Mouse (Mus musculus) bone marrow macrophage, adult 2 months (primary cell): ENCODE data around the gene Snx1. TPM values are rescaled to one million over a fixed set of nuclear protein-coding genes. Genes with fewer than 3 reads are reported as not detected.

Experiments used
- H3K27ac ChIP-seq: 2 replicates; pipeline ENCODE4 v1.5.1; 2012; ENCODE audit warnings: low read depth, low read length; ENCODE audit not compliant: insufficient read depth
- H3K4me1 ChIP-seq: 2 replicates; pipeline ENCODE4 v1.6.1; 2012; ENCODE audit warnings: low read length; ENCODE audit not compliant: control insufficient read depth, insufficient read depth
- H3K4me3 ChIP-seq: 2 replicates; pipeline ENCODE4 v1.5.1; 2012; ENCODE audit warnings: mild to moderate bottlenecking, low read length, moderate library complexity; ENCODE audit not compliant: insufficient read depth
- CTCF ChIP-seq: IDR thresholded peaks from 2 replicates; pipeline ENCODE4 v1.5.1; 2012; ENCODE audit warnings: low read depth, mild to moderate bottlenecking, low read length, moderate library complexity
- POLR2A ChIP-seq: IDR thresholded peaks from 2 replicates; pipeline ENCODE4 v1.6.1; 2012; ENCODE audit warnings: mild to moderate bottlenecking, low read depth, low read length, borderline replicate concordance
- polyA plus RNA-seq: library from polyadenylated mRNA; stranded (reverse); fragments of >200 nt; gene quantifications from 2 replicates; pipeline ENCODE4 v1.2.4, GENCODE M21; 2012; ENCODE audit not compliant: missing spikeins, insufficient read depth, insufficient read length

Snx1 gene
- 117 and 141 TPM in 2 replicates for polyA plus RNA-seq

GRCm38 (mm10) chr9:66126456-66127192 lies at the start of gene Snx1, which contains the start of gene Ciao2a:
Gene Snx1, minus strand, starts transcription at chr9:66126587.
Gene Ciao2a, plus strand, starts transcription at chr9:66126611.
- peak within 1 kb of the TSS; percentile 83 for H3K27ac ChIP-seq

GRCm38 (mm10) chr9:66174985-66175384 lies 48.6 kb upstream of the Snx1 start:
- H3K27ac ChIP-seq: no peak overlapping the region
- no peak for TF ChIP-seq CTCF
- no peak for TF ChIP-seq POLR2A
- no peaks in the 10 kb centered on the region for H3K4me1 ChIP-seq
- no peak overlapping the region for H3K4me3 ChIP-seq

More at GRCm38 (mm10) chr9:66126456-66127192, at the start of gene Snx1, which contains the start of gene Ciao2a:
- Histone ChIP-seq H3K4me1 (peaks cover 37% of the 10 kb centered on the region), H3K4me3 (peak within 1 kb of the TSS; percentile 69)
- TF ChIP-seq POLR2A: no peak
- no peak for TF ChIP-seq CTCF

GRCm38 (mm10) chr9:66173316-66173855 lies 47.0 kb upstream of the Snx1 start:
- no peak overlapping the region for H3K27ac ChIP-seq
- TF ChIP-seq CTCF (no peak), POLR2A (no peak)

GRCm38 (mm10) chr9:66171275-66171921 lies 45.0 kb upstream of the Snx1 start:
- Histone ChIP-seq H3K27ac (no peak overlapping the region), H3K4me1 (no peaks in the 10 kb centered on the region), H3K4me3 (no peak overlapping the region)
- TF ChIP-seq POLR2A (no peak), CTCF (no peak)

More at GRCm38 (mm10) chr9:66173316-66173855, 47.0 kb upstream of the Snx1 start:
- Histone ChIP-seq H3K4me3 (no peak overlapping the region), H3K4me1 (no peaks in the 10 kb centered on the region)

GRCm38 (mm10) chr9:66170506-66170905 lies 44.1 kb upstream of the Snx1 start:
- TF ChIP-seq POLR2A (no peak), CTCF (no peak)
- Histone ChIP-seq H3K27ac (no peak overlapping the region), H3K4me1 (no peaks in the 10 kb centered on the region), H3K4me3 (no peak overlapping the region)

- no peak overlapping the region for H3K27ac ChIP-seq
- H3K4me1 ChIP-seq: no peaks in the 10 kb centered on the region
- TF ChIP-seq POLR2A (no peak), CTCF (no peak)
- H3K4me3 ChIP-seq: no peak overlapping the region
Measured at GRCm38 (mm10) chr9:66168233-66168632, 41.8 kb upstream of the Snx1 start.

GRCm38 (mm10) chr9:66167222-66167621 lies 40.8 kb upstream of the Snx1 start:
- Histone ChIP-seq H3K27ac (no peak overlapping the region), H3K4me3 (no peak overlapping the region), H3K4me1 (no peaks in the 10 kb centered on the region)
- TF ChIP-seq POLR2A (no peak), CTCF (no peak)

GRCm38 (mm10) chr9:66162995-66163394 lies 36.6 kb upstream of the Snx1 start:
- Histone ChIP-seq H3K4me3 (no peak overlapping the region), H3K4me1 (no peaks in the 10 kb centered on the region), H3K27ac (no peak overlapping the region)
- no peak for TF ChIP-seq CTCF
- TF ChIP-seq POLR2A: no peak

- Histone ChIP-seq H3K27ac (no peak overlapping the region), H3K4me1 (no peaks in the 10 kb centered on the region), H3K4me3 (no peak overlapping the region)
- TF ChIP-seq POLR2A: no peak
- no peak for TF ChIP-seq CTCF
Measured at GRCm38 (mm10) chr9:66160155-66160554, 33.8 kb upstream of the Snx1 start.
